Mouse (Mus musculus): ENCODE measurements around the gene Sept9.
A peak's percentile ranks its signal among the peaks of the same experiment; 100 is the strongest.
"Not testable (repeated sequence)": the region's sequence is repeated elsewhere in the genome, so short reads cannot be mapped to it uniquely, and the experiment has no call there.

Sept9 gene

GRCm38 (mm10) chr11:117325468-117326139 is 126.1 kb downstream of the Sept9 start:
- no peak for ATAC-seq (ENCODE audit: low TSS enrichment)

GRCm38 (mm10) chr11:117326140-117326725 is 126.8 kb downstream of the Sept9 start:
- ATAC-seq (ENCODE audit: low TSS enrichment), result peak; percentile 31; the same call in 1 of the 2 replicates

GRCm38 (mm10) chr11:117326867-117327600 is 127.6 kb downstream of the Sept9 start:
- ATAC-seq (ENCODE audit: low TSS enrichment), result peak; percentile 44

DNA sequence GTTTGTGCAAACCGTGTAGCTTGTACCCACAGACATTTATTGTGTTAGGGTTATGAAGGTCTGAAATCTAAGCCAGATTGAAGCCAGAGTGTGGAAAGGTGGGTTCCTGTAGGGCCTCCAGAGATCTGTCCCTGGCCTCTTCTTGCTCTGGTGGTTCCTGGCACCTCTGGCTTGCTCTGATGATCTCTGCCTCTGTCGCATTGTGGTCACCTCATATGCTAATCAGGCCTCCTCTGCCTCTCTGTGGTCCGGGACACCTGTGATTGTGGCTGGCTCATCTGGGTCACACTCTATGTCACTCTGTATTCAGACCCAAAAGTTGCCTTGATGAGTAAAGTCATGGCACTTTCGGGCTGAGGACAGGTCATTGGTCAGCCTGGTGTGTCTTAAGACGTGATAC is 128.2 kb downstream of the Sept9 start:
- ATAC-seq (ENCODE audit: low TSS enrichment), result no peak

GRCm38 (mm10) chr11:117330076-117330950 is 130.9 kb downstream of the Sept9 start:
- no peak for ATAC-seq (ENCODE audit: low TSS enrichment)

- ATAC-seq (ENCODE audit: low TSS enrichment), result no peak
Measured at GRCm38 (mm10) chr11:117330951-117331254, 131.4 kb downstream of the Sept9 start.

DNA sequence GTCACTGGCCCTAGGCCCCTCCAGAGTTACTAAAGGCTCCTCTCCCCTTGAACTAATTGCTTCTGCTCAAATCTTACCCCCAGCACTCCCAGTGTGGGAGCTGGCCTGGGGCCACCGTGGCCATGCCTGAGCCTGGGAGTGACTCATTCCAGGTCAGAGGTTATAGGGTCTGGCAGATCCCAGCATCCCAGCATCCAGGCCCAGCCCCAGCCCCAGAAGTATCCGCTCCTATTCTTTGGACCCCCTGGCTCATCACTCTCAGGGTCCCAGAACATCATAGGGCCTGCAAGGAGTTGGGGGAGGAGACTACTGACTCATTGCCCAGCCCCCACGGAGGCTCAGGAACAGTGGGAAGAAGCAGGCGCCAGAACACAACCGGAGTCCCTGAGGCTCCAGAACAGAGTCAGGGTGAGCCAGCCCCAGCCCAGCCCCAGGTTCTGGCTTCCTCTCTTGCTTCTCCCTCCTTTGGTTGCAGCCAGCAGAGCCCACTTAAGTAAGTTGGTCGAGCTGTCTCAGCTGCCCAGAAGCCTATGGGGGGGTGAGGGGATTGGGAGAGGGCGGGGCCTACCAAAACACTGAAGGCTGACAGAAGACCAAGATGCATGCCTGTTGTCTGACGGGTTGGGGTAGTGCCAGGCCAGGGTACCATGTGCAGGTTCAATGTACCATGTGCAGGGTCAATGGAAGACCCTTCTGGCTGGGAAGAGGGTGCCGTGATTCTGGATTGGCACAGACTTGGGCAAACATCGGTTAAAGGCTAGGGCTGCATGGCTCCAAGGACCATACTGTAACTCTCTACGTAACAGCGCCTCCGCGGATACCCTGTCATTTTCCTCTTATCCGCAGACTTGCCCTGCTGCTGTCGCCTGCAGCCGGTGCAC is 132.1 kb downstream of the Sept9 start:
- 0 out of 2 replicates have a peak, but pooled peaks have one; percentile 22 for ATAC-seq (ENCODE audit: low TSS enrichment)

DNA sequence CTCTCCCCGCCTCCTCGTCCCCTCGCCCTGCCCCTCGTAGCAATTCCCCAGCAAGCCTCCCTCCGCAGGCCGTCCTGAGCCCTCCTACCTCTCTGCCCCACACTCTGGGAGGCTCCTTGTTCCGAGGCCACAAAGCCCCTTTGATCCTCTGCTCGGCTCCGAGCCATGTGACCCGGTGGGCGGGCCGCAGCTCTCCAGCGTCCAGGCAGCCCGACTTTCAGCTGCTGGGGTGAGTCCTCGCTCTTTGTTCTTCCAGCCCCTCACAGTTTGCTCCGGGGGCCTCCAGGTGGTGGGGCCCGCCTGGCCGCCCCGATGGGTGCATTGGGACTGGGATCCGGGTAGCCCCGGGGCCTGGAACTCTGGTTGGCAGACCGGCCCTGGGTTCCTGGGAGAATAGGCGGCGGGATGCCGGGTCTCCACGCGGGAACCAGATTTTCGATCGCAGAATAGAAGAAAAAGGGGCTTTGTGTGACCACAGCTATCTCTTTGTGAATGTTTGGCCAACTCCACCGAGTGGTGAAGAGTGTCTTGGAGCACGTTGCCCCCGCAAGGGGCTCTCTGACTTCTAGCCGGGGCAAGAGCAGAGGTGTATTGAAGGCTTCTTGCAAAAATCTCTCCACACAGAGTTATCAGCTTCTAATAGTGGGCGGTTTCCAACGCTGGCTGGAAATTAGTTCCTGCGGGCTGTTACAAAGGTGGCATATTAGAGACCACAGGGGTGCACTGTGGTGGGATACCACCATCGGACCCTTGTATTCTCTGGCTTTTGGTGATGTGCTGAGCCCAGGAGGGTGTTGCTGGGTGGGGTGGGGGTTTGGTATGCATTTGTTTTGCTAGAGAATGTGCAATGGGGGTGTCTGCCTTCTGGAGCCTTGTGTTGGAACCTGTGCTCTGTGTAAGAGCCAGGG is 133.0 kb downstream of the Sept9 start:
- peak; percentile 34 for ATAC-seq (ENCODE audit: low TSS enrichment)

DNA sequence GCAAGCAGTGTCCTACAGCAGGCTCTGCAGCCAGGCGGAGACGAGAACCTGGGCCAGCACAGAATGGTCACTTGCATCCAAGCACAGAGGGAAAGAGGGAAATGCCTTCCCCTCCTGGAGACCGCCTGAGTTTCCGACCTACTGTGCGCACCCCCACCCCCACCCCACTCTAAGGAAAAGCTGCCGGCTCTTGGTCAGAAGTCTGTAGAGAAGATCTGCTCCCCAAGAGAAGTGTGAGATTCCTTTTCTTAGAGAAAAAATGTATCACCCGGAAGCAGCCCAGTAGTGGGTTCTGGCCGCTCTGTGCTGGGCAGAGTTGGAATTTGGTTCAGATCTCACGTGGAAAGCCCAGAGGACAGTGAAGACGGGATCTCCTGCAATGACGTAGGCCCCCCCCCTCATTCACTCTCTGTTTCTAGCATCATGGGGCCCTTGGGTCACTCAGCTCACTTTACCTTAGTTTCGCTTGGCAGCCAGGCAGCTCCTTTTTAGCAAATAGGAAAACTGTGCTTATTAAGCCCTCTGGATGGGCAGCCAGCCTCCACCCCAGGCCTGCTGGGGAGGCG is 133.8 kb downstream of the Sept9 start:
- no peak for ATAC-seq (ENCODE audit: low TSS enrichment)

DNA sequence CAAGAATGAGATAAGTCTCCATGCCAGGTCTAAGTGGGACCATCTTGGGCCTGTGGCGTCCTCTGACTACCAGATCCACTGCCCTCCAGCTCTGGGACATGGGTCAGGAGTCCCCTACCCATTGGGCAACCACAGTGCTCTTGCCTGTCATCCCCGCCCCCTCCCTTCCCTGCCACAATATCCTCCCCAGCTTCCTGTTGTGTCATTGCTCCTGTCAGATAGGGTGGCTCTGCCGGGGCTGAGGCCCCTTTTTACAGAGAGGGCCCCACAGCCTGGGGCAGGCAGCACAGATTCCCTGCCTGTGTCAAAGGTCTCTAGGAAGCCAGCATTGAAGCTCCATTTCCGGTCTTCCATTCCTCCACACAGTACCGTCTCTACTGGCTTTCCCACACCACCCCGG is 134.6 kb downstream of the Sept9 start:
- ATAC-seq (ENCODE audit: low TSS enrichment), result no peak

- no peak for ATAC-seq (ENCODE audit: low TSS enrichment)
Measured at GRCm38 (mm10) chr11:117335146-117335545, 135.7 kb downstream of the Sept9 start.

- no peak for ATAC-seq (ENCODE audit: low TSS enrichment)
Measured at GRCm38 (mm10) chr11:117336081-117336788, 136.8 kb downstream of the Sept9 start.

GRCm38 (mm10) chr11:117337749-117338148 is 138.3 kb downstream of the Sept9 start:
- no peak for ATAC-seq (ENCODE audit: low TSS enrichment)

DNA sequence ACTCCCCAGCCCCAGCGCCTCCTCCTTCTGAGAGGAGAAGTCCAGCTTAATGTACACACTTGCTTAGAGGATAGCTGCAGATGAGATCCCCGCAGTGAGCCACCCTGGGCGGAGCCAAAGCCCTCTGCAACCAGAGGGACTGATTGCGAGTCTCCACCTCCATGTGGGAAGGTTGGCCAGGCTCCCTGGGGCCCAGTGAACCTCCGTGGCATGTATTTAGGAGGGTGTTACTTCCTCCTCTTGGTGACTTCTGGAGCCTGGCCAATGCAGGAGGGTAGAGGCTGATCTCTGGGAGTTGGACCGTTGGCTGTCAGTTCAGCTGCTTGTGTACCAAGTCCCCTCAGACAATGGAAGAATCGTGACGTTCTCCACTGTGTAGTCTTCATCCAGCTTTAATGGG is 139.0 kb downstream of the Sept9 start:
- no peak for ATAC-seq (ENCODE audit: low TSS enrichment)

- ATAC-seq (ENCODE audit: low TSS enrichment), result no peak
Measured at GRCm38 (mm10) chr11:117339050-117339449, 139.6 kb downstream of the Sept9 start.

GRCm38 (mm10) chr11:117341218-117341617 is 141.8 kb downstream of the Sept9 start:
- peak; percentile 23; the same call in 1 of the 2 replicates for ATAC-seq (ENCODE audit: low TSS enrichment)

DNA sequence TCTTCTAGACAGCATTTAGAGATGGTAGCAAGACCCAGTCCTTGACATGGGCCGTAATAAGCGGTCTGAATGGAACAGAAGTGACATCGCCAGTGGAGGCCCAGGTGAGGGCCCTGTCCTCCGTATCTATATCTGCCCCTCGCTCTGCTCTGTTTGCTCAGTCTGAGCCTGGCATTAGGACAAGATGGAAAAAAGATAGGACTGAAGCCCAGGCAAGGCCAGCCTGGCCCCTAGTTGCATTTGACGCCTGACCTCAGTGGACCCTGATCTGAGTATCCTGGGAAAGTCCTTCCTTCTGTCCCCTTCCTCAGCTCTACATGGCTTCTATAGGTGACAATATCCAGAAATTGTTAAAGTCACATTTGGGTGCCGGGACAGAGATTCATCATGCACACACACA is 142.6 kb downstream of the Sept9 start:
- no peak for ATAC-seq (ENCODE audit: low TSS enrichment)

GRCm38 (mm10) chr11:117342490-117342889 is 143.0 kb downstream of the Sept9 start:
- not testable (repeated sequence) for ATAC-seq (ENCODE audit: low TSS enrichment)

- ATAC-seq (ENCODE audit: low TSS enrichment), result no peak
Measured at GRCm38 (mm10) chr11:117343800-117344199, 144.3 kb downstream of the Sept9 start.

Measured in frontal cortex, adult (tissue).